ENCODE assay signal across 9 mouse cellular contexts in the genomic region with DNA sequence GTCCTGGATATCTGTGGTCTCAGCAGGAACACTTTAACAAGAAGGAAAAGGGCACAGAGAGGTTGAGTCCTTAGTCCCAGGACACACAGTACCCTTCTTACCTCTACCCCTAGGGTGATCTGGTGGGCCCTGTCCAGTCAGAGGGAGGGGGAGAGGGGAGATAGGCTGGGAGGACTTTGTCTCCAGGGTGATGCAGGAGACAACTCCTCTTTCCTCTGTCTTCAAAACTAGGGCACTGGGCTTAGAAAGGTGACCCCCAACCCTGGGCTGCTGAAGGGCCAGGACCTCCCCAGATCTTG. TPM values are rescaled to one million over a fixed set of nuclear protein-coding genes. Genes with fewer than 3 reads are reported as not detected.
DNase-seq lines count a peak whose midpoint lies in the region; ATAC-seq and TF ChIP-seq lines count a peak whose summit lies in the region.
"Had no signal": no experiment of that assay in that cellular context is flagged by ENCODE, and none has a peak within 500 bp of the region (broad histone marks: within the 10 kb centered on the region; RNA-seq: fewer than 3 reads in every experiment).

No protein-coding gene starts in this region.

- DNase-seq in heart, postnatal 0 days (ENCODE audit: low spot score), result no peak
- DNase-seq in heart, postnatal 25 days (ENCODE audit: low spot score), result no peak
- DNase-seq in embryonic facial prominence, embryonic 11.5 days (ENCODE audit: low spot score), result no peak
- DNase-seq in thymus, adult 18-20 months, result no peak
- no peak for DNase-seq in testis, postnatal 10 days (ENCODE audit: low spot score)
- DNase-seq in layer of hippocampus, adult 9-11 months, result no peak

- H3K9me3 ChIP-seq in heart, postnatal 0 days (replicated peaks; ENCODE audit: control insufficient read depth, low read length), result no peaks in the 10 kb centered on the region
- no peaks in the 10 kb centered on the region for H3K9me3 ChIP-seq in embryonic facial prominence, embryonic 11.5 days (replicated peaks; ENCODE audit: control insufficient read depth, low read length)
- no peaks in the 10 kb centered on the region for H3K9me3 ChIP-seq in hindbrain, embryonic 13.5 days
- H3K9me3 ChIP-seq in midbrain, embryonic 16.5 days (replicated peaks; ENCODE audit: control insufficient read depth, low read length, poor library complexity, severe bottlenecking), result no peaks in the 10 kb centered on the region

- H3K4me1 ChIP-seq in heart, postnatal 0 days (ENCODE audit: control insufficient read depth, insufficient read depth), result peaks cover 35% of the 10 kb centered on the region
- H3K4me1 ChIP-seq in embryonic facial prominence, embryonic 11.5 days (ENCODE audit: control insufficient read depth, insufficient read depth, low read length), result peaks cover 30% of the 10 kb centered on the region
- peaks cover 78% of the 10 kb centered on the region for H3K4me1 ChIP-seq in hindbrain, embryonic 13.5 days (replicated peaks)
- peaks cover 39% of the 10 kb centered on the region for H3K4me1 ChIP-seq in midbrain, embryonic 16.5 days (ENCODE audit: control insufficient read depth, insufficient read depth, low read length)

- H3K4me2 ChIP-seq in heart, postnatal 0 days (ENCODE audit: low read depth, low read length), result peak overlapping the region; percentile 97; the same call in 1 of the 2 replicates
- peak overlapping the region; percentile 99 for H3K4me2 ChIP-seq in embryonic facial prominence, embryonic 11.5 days (ENCODE audit: low read depth, low read length)
- H3K4me2 ChIP-seq in hindbrain, embryonic 13.5 days, result peak overlapping the region; percentile 90
- H3K4me2 ChIP-seq in midbrain, embryonic 16.5 days (ENCODE audit: low read length), result peak overlapping the region; percentile 86

- H3K9ac ChIP-seq in heart, postnatal 0 days (replicated peaks; ENCODE audit: low read depth, low read length), result no peak overlapping the region
- H3K9ac ChIP-seq in embryonic facial prominence, embryonic 11.5 days (replicated peaks; ENCODE audit: low read length), result peak overlapping the region; percentile 55
- H3K9ac ChIP-seq in hindbrain, embryonic 13.5 days, result peak overlapping the region; percentile 35; the same call in 1 of the 2 replicates
- H3K9ac ChIP-seq in midbrain, embryonic 16.5 days (ENCODE audit: low read depth, low read length), result no peak overlapping the region

- peaks cover 7% of the 10 kb centered on the region; the same call in 1 of the 2 replicates for H3K27me3 ChIP-seq in heart, postnatal 0 days (ENCODE audit: control insufficient read depth, insufficient read depth, low read length)
- no peaks in the 10 kb centered on the region; the same call in 1 of the 2 replicates for H3K27me3 ChIP-seq in embryonic facial prominence, embryonic 11.5 days (ENCODE audit: control insufficient read depth, insufficient read depth, low read length)
- peaks cover 25% of the 10 kb centered on the region for H3K27me3 ChIP-seq in hindbrain, embryonic 13.5 days
- H3K27me3 ChIP-seq in midbrain, embryonic 16.5 days (ENCODE audit: control insufficient read depth, insufficient read depth, low read depth, low read length), result peaks cover 14% of the 10 kb centered on the region; the same call in 1 of the 2 replicates

- intact Hi-C loops in heart, postnatal 25 days (cut with DNase I), result no loop called here

- no peak overlapping the region for H3K27ac ChIP-seq in heart, postnatal 0 days (ENCODE audit: low read depth)
- H3K27ac ChIP-seq in embryonic facial prominence, embryonic 11.5 days (replicated peaks; ENCODE audit: low read depth, low read length), result peak overlapping the region; percentile 41; the same call in 1 of the 2 replicates
- peak overlapping the region; percentile 46 for H3K27ac ChIP-seq in hindbrain, embryonic 13.5 days
- H3K27ac ChIP-seq in midbrain, embryonic 16.5 days (ENCODE audit: low read length), result no peak overlapping the region

- TF ChIP-seq CTCF in heart, postnatal 0 days (IDR thresholded peaks at IDR 0.05; ENCODE audit: low read depth), result no peak

- H3K36me3 ChIP-seq in heart, postnatal 0 days (replicated peaks; ENCODE audit: control insufficient read depth, insufficient read depth, low read length), result no peaks in the 10 kb centered on the region
- H3K36me3 ChIP-seq in embryonic facial prominence, embryonic 11.5 days (replicated peaks; ENCODE audit: control insufficient read depth, insufficient read depth, low read depth, low read length), result no peaks in the 10 kb centered on the region
- no peaks in the 10 kb centered on the region for H3K36me3 ChIP-seq in hindbrain, embryonic 13.5 days
- H3K36me3 ChIP-seq in midbrain, embryonic 16.5 days (ENCODE audit: control insufficient read depth, insufficient read depth, low read length), result no peaks in the 10 kb centered on the region

- TF ChIP-seq EP300 in heart, postnatal 0 days (IDR thresholded peaks at IDR 0.05; ENCODE audit: low read depth), result no peak

- H3K4me3 ChIP-seq in heart, postnatal 0 days (ENCODE audit: low read depth, low read length), result no peak overlapping the region
- peak overlapping the region; percentile 32 for H3K4me3 ChIP-seq in embryonic facial prominence, embryonic 11.5 days (ENCODE audit: low read depth, low read length)
- peak overlapping the region; percentile 62 for H3K4me3 ChIP-seq in hindbrain, embryonic 13.5 days
- peak overlapping the region; percentile 68; the same call in 1 of the 2 replicates for H3K4me3 ChIP-seq in midbrain, embryonic 16.5 days (ENCODE audit: low read depth, low read length)

- no peak for ATAC-seq in heart, postnatal 0 days (ENCODE audit: insufficient read depth, low read depth)
- 0 out of 2 replicates have a peak, but pooled peaks have one; percentile 10 for ATAC-seq in embryonic facial prominence, embryonic 11.5 days (replicated peaks; ENCODE audit: insufficient number of reproducible peaks, low FRiP score, low TSS enrichment, low read depth)
- ATAC-seq in hindbrain, embryonic 13.5 days (ENCODE audit: low FRiP score), result no peak
- no peak for ATAC-seq in midbrain, embryonic 16.5 days

RNA-seq across cellular contexts. Expression of a gene that starts 0.7 kb away (rescaled TPM):
- 18.7 and 30.8 TPM in 2 replicates for total RNA-seq in heart, postnatal 0 days (2014; rRNA removed; ENCODE audit: low replicate concordance)
- 4.1 and 5.4 TPM in 2 replicates for polyA plus RNA-seq in heart, postnatal 0 days (2015; fragmentation: Nextera tagmentation; extraction: Ambion mirVana)
- total RNA-seq in heart, postnatal 25 days (2021), result 10 to 100 TPM; 20.1 to 25.9 TPM
- 7.5 and 8.1 TPM in 2 replicates for polyA plus RNA-seq in embryonic facial prominence, embryonic 11.5 days (2014; fragmentation: Nextera tagmentation; extraction: Ambion mirVana)
- polyA plus RNA-seq in hindbrain, embryonic 13.5 days (2015; fragmentation: Nextera tagmentation; extraction: Ambion mirVana), result 21.3 and 22.1 TPM in 2 replicates
- polyA plus RNA-seq in midbrain, embryonic 16.5 days (2015; fragmentation: Nextera tagmentation; extraction: Ambion mirVana), result 13.3 and 17.6 TPM in 2 replicates

RNA-seq across cellular contexts. Expression of a gene that starts 50.3 kb away (rescaled TPM):
- total RNA-seq in heart, postnatal 0 days (2014; rRNA removed; ENCODE audit: low replicate concordance), result not detected in 2 replicates
- 0.44 TPM in 1 of 2 replicates, not detected in the other for polyA plus RNA-seq in heart, postnatal 0 days (2015; fragmentation: Nextera tagmentation; extraction: Ambion mirVana)
- total RNA-seq in heart, postnatal 25 days (2021), result not detected
- polyA plus RNA-seq in embryonic facial prominence, embryonic 11.5 days (2014; fragmentation: Nextera tagmentation; extraction: Ambion mirVana), result 1.4 and 1.5 TPM in 2 replicates
- 2.2 and 2.6 TPM in 2 replicates for polyA plus RNA-seq in hindbrain, embryonic 13.5 days (2015; fragmentation: Nextera tagmentation; extraction: Ambion mirVana)
- polyA plus RNA-seq in midbrain, embryonic 16.5 days (2015; fragmentation: Nextera tagmentation; extraction: Ambion mirVana), result 2.1 and 2.4 TPM in 2 replicates
- total RNA-seq: ES-E14 had no signal

Comparison
In these comparisons a context has a peak if more than half of its experiments do, and no peak if none do; other contexts are left out.
1. H3K27ac ChIP-seq: peak in embryonic facial prominence, embryonic 11.5 days (single experiment) and hindbrain, embryonic 13.5 days (single experiment); none in heart, postnatal 0 days (single experiment) and midbrain, embryonic 16.5 days (single experiment).
2. H3K9ac ChIP-seq: peak in embryonic facial prominence, embryonic 11.5 days (single experiment) and hindbrain, embryonic 13.5 days (single experiment); none in heart, postnatal 0 days (single experiment) and midbrain, embryonic 16.5 days (single experiment).
3. Peak in every context shown above with its lines, with median percentiles within 50 percentile points of each other: H3K4me2 ChIP-seq.